Mouse (Mus musculus) granulocyte monocyte progenitor cell, adult 5-6 weeks (primary cell): ENCODE results near the gene Minpp1. TPM values are rescaled to one million over a fixed set of nuclear protein-coding genes. Genes with fewer than 3 reads are reported as not detected.

Experiments
- ATAC-seq: replicated peaks from 2 replicates; pipeline ENCODE4 v1.8.0; 2016; ENCODE audit warnings: mild to moderate bottlenecking, moderate TSS enrichment, inconsistent platforms; ENCODE audit not compliant: poor library complexity, severe bottlenecking
- total RNA-seq, 2 experiments: library from RNA; stranded (forward) in 1 of 2; stranded (reverse) in 1 of 2; fragments of 200-712, 200-1000 nt in 1 of 2; fragments of >200 nt in 1 of 2; fragmentation: Nextera tagmentation in 1 of 2; gene quantifications; 2 replicates each; pipeline ENCODE4 v1.2.3; 2014 to 2017

Minpp1 gene
- total RNA-seq, 2 experiments from 2014 or later, result 36.3 to 37.9 TPM

DNA sequence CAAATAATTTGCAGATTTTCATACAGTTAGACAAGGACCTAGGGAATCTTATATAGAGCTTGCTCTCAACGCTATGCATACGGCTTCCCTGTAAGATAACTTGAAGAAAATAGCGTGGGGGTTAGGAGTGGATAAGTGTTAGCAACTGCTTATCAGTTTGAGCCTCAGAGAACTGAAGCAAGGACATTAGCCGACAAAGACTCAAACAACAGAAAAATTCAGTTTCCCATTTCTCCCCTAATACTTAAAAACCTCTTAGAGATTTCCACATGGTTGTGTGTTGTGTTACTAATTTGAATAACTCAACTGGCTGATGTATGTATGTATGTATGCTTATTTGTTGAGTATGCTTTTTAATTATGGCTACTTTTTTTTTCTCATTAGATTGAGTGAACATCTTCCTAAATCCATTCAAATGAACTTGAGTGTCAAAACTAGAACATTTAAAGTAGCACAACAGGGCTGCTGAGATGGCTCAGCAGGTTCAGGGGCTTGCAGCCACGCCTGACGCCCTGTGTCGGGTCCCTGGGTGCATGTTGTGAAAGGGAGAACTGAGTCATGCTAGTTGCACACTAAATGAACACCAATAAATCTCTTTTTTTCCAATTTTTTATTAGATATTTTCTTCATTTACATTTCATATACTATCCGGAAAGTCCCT is 2.2 kb downstream of the Minpp1 start:
- ATAC-seq, result no peak

DNA sequence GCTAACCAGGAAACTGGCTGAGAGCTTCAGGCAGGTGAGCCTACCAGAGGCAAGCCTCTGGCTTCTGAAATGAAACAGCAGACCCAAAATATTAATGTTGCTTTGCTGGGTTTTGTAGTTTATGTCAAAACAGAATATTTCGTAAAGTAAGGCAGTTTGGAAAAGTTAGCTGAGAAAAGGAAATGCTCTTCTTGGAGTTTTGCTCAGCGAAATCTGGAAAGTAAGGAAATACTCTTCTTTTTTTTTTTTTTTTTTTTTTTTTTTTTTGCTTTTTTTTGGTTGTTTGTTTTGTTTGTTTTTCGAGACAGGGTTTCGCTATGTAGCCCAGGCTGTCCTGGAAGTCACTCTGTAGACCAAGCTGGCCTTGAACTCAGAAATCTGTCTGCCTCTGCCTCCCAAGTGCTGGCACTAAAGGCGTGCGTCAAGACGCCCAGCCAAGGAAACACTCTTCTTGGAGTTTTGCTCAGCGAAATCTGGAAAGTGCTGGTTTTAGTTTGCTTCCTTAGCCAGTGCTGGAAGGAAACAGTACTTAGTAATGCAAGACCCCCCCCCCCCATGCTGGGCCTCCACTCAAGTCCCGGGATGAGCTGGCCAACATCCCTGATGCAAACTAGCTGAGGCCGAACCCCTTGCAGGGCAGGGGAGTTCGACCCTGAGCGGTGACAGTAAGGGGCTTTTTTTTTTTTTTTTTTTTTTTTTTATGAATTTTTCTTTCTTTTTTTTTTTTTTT is 3.8 kb downstream of the Minpp1 start:
- no peak for ATAC-seq

DNA sequence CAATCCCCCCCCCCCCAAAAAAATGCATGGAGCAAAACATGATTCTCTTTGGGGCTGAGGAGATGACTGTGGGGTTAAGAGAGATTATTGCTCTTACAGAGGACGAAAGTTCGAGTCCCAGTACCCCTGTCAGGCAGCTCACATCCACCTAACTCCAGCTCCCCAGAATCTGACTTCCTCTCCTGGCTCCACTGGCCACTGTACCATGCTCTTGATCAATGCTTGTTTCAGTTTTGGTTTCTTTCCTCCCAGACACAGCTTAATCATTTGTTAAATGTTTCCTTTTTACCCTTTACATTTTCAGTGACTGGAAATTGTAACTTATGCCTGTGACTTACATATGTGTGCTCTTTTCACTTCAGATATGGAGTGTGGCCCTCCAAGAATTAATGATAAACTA is 5.4 kb downstream of the Minpp1 start:
- peak; percentile 46 for ATAC-seq

DNA sequence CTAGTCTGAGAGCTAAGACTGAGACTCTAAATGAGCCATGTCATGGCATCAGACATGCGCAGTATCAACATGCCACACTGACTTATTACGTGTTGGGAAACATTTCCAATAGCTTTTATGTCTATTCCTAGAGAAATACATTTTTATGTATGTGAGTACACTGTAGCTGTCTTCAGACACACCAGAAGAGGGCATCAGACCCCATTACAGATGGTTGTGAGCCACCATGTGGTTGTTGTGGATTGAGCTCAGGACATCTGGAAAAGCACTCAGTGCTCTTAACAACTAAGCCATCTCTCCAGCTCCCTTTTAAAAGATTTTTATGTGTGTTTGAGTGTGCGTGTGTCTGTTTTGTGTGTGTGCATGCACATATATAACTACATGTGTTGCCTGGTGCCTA is 6.8 kb downstream of the Minpp1 start:
- ATAC-seq, result no peak

DNA sequence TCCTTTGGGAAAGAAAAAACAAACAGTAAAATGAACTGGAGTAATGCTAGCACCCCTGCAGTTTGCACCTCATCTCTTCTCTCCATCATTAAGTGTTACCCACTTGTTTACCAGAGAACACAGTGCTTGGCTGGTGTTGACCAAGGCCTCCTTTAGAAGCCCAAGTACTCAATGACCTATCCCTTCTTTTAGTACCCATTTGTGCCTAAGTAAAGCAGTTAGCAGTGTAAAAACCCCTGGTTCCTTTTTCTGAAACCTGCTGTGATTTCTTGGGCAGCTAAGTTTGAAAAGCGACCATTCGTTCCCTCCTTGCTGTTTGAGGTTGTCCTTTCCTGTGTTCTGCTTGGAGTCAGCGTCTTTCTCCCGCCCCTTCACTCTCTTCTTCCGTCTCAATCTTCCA is 7.4 kb downstream of the Minpp1 start:
- ATAC-seq, result no peak

DNA sequence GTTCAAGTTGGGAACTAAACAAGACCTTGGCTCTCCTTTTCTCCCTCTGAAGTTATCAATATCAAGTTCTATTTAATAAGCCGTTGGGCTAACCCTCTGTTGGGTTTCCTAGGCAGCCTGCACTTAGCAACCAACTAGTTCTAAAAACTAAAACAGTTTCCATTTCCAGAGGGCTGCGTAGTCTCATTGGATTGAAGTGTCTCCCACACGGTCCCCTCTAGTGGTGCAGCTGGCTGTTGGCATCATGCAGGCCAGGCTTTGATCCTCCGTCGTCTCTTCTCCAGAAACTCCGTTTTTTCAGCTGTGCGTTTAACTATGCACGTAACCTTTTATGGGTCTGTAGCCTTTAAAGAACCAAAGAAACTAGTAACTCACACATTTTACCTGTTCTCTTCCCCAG is 7.9 kb downstream of the Minpp1 start:
- no peak for ATAC-seq

DNA sequence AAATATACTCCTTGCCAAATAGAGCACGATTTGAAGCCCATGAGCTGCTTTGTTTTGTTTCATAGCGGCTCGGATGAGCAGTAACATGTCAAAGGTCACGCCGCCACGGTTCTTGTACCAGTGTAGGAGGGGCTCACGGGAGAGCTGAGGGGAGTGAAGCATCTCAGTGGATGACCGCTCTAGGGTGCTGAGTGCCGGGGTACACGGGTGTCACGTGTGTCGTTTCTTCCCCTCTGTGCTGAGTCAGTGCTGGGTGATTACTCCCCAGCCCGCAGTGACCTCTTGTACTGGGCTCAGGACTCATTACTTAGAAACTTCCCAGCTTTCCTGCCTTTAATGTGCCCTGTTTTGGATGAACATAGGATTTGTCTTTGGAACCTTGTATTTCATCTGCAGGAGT is 9.0 kb downstream of the Minpp1 start:
- no peak for ATAC-seq

DNA sequence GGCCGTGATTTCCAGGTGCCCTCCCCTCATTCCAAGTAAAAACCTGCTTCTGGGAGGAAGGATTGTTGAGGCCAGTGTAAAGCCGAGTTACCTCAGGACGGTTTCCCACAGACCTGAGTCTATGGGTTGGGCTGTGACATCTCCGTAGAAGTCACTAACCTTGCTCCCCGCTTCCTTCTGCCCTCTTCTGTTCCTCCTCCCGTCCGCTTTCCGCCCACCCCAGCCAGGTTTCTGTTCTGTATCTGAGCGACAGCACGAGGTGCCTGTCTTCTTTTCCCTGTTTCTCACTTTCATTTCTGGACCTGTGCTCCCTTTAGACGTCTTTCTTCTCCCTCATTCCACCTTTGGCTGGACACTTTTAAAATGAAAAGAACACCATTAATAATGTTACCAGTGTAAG is 9.5 kb downstream of the Minpp1 start:
- ATAC-seq, result peak; percentile 58

DNA sequence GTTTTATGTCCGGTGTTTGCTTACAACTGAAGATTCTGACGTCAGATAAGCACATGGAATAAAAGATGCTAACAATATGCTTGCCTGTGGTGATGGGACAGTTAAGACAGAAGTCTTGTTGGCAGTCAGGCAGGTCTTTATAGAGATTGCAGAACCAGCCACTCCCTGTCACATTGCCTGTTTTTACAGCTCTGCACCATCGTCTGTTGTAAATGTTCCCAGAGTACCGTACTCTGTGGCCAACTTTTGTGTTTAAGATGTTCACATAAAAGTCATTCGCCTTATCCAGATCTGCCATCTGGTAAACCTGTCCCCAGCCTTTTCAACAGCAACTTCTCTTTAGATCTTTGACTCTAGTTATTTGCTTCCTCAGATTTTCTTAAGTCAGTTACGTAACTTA is 11.8 kb downstream of the Minpp1 start:
- ATAC-seq, result no peak

DNA sequence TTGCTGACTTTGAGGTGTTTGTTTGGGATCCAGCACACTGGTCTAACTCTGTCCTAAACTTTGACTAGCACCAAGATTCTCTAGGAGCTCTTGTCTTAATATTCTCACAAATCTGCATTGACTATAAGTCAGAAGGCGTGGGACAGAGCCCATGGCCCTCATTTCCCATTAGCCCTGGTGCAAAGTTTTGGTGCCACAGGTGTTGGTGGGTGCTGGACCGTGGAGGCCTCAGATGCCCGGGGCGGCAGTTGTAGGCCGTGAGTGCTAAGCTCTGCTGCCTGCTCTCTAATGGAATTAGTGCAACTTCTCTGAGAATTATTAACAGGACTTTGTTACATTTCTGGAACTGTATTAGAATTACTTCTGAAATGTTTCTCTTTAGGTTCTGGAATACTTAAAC is 12.4 kb downstream of the Minpp1 start:
- no peak for ATAC-seq

DNA sequence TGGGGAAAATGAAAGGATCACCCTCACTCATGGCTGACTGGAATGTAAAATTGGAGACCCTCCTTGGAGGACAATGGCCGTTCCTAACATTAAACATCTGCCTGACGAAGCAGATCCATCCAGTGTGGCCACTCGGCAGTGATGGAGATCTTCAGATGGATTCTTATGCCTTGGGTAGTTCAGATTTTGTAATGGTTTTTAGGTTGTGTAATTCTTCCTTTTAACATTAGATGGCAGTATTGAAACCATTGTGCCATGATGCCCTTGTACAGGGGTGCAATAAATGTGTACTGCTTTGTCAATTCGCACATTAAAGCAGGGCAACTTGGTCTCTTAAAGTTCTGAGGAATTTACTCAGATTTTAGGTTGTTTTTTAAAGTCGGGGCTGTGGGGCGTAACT is 15.8 kb downstream of the Minpp1 start:
- peak; percentile 48; the same call in 1 of the 2 replicates for ATAC-seq

DNA sequence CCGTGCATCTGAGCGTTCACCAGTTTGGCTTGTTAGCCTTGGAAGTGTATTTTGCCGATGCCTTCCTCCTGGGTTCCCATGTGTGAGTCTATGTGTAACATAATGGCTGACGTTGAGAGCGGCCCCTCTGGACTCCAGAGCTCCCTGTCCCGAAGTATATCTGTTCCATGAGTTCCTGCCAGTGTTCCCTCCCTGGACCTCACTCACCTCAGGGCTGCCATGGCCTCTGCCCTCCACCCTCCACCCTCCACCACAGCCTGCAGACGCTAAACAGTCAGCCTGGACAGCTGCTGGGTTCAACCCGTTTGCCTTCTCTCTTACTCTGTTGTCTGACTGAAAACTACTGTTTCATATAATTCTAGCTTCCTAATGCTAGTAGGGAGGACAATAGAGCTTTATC is 20.5 kb downstream of the Minpp1 start:
- no peak for ATAC-seq

DNA sequence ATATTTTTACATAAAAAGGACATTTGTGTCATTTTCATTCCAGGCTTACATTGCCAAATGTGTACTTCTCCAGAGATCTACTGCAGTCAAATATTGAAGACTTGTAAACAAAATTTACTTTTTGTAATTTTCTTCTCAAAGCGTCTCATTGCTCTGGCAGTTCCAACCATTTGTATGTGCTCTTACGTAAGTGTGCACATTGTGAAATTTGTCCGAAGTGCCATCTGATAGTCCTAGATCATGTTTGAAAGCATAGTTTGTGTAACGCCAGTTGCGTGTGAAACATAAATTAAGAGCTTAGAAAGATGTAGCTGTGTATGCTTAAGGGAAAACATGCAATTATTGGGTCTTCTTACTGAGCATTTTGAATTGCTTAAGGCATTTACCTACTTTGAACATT is 20.9 kb downstream of the Minpp1 start:
- ATAC-seq, result peak; percentile 58; the same call in 1 of the 2 replicates

DNA sequence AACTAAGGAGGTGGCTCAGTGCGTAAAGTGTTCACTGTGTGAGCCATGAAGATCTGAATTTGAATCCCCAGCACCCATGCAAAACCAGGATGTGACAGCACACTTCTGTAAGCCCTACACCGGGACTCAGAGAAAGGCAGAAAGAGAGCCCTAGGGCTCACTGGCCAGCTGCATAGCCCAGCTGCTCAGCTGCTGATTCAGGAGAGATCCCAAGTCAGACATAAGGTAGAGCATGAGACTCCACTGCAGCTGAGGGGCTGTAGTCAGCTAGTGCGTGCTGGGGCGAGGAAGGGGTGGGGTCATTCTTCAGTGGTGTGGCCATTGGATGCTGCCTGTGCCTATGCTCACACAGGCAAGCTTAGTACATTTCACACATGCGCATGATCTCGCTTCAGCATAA is 21.5 kb downstream of the Minpp1 start:
- no peak for ATAC-seq

DNA sequence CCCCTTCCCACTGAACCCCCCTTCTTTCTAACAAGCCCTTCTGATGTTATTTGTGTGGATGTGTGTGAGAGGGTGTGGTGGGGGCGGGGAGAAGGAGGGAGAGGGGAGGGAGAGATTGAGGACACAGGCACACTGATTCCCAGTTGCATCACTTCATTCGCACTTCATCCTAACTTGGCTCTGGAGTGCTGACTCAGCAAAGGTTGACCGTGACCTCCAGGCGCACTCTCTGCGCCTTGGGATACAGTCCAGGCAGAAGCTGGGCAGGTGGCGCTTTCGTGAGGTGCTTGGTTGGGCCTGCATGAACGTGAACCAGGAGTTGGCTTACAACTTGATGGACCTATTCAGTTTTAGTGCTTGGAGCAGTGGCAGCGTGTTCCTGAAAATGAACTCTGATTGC is 22.0 kb downstream of the Minpp1 start:
- no peak for ATAC-seq

DNA sequence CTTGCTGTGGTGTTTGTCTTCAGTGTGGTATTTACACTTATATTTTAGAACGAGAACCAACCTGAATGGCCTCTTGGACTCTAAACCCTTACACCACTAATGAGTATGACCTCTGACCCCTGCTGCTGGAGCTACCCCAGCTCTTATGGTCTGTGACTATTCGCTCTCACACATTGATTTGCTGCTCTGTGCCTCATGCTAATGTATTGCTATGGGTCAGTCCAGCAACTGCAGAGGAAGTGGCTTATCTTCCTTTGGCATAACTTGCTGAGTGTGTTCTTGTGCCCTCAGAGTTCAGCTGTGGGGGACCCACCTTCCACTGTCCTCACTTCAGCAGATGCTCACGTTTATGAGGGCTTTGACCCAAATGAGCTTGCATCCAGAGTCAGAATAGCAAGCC is 24.7 kb downstream of the Minpp1 start:
- no peak for ATAC-seq

DNA sequence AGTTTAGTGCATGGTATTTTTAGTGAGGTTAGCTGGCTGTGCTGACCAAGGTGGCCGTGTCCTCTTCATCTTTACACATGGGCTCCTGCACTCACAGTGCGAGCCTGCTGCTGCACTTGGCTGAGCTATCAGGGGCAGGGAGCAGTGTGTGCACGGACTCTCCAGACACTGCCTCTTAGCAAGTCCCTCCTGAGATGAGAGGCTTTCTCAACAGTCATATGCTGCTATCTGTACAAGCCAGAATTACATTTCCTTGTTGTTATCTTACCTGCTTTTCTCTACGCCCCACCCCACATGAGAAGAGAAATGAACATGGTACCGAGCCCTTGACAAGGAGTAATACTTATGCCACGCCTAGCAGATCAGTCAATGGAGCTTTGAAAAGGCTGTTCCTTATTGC is 25.4 kb downstream of the Minpp1 start:
- no peak for ATAC-seq

DNA sequence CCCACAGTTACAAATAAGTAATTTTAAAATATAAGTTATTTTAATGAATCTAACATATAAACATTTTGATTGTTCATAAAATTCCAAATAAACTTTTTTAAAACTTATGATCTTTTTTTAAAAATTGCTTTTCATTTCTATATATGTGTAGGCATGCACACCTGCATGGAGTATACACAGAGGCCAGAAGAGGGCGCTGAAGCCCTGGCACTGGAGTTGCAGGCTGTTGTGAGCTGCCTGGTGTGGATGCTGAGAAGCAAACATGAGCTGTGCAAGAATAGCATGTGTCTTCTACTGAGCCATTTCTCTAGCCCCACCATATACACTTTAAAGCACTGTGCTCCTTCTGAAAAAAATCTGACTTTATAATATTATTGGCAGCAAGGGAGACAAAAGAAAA is 26.9 kb downstream of the Minpp1 start:
- ATAC-seq, result peak; percentile 40; the same call in 1 of the 2 replicates

DNA sequence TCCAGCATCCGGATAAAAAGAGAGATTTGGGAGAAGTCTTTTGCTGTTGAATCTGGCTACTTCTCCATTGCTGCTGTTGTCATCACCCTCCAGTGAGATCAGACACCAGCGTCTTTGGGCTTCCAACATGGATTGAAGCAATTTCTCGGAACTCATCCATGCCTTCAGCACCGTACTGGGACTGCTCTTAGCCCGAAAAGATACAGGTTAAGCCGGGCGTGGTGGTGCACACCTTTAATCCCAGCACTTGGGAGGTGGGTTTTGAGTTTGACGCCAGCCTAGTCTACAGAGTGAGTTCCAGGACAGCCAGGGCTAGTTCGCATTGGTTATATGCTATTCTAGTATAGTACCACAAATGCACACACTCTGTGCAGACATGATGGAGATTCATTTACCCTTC is 31.0 kb downstream of the Minpp1 start:
- no peak for ATAC-seq

DNA sequence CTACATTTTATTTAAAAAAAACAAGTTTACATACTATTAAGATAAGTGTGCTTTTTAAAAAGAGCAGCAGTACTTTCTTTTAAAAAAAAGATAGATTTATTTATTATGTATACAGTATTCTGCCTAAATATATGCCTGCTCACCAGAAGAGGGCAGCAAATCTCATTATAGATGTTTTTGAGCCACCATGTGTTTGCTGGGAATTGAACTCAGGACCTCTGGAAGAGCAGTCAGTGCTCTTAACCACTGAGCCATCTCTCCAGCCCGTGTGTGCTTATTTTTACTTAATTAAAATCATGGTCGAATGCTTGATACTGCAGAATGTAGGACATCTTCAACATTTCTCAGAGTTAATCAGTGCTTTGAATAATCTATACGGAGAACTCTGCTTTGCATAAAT is 35.9 kb downstream of the Minpp1 start:
- no peak for ATAC-seq

DNA sequence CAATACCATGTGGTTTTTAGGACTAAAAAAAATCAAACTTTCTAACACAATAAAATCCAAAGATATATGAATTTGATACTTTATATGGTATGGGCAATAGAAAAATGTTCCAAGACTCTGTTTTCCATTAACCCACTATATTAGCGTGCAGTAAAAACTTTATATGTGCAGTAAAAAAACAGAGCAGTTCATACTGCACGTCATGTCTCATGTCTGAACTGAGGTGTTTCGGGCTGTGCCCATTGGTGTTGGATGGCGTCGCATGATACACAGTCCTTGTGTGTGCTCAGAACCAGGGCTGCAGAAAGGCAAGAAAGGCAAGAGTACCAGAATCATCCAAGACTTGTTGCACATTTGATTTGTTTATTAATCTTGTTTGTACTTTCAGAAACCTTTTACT is 36.7 kb downstream of the Minpp1 start:
- no peak for ATAC-seq

DNA sequence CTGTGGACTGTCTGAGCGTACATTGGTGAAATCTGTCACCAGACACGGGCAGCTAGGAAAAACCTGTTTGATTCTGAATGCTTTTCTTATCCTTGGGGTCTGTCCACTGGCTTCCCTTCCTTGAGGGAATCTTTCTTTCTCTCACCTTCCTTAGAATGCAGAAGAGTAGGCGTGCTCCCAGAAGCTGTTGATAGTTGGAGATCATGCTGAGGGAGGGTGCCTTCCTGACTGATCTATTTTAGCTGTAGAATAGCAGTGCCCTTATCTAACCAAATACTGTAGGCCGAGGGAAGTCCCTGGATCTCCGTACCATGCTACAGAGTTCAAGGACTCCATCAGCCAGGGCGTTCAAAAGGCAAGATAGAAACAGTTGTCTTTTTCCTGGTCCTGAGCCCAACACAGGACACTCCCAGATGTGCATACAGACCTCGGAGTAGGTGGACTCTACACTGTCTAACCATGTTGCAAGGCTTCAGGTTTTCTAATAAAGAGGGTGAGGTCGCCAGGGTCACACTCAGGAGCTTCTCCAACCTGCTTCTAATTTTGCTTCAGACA is 37.3 kb downstream of the Minpp1 start:
- ATAC-seq, result no peak
